Mouse (Mus musculus) midbrain, embryonic 13.5 days (tissue): ENCODE measurements at regions not wholly inside any gene's neighbourhood (a gene's known extent, or its start where the extent isn't known, plus 50 kb on each side); places are given as distances from the start of the nearest gene placed in this dataset.

Source experiments
- ATAC-seq: fragments of 200-750 bp; cut with Nextera tagmentation; 2 replicates; pipeline ENCODE4 v1.8.0; 2017; ENCODE audit warnings: mild to moderate bottlenecking, moderate TSS enrichment, moderate library complexity
- H3K27ac ChIP-seq: fragments of 300-500 bp; sonication (generic); 2 replicates; pipeline ENCODE4 v1.5.1; 2015; ENCODE audit warnings: inconsistent platforms, mild to moderate bottlenecking, moderate library complexity
- H3K27me3 ChIP-seq: fragments of 300-500 bp; sonication (generic); 2 replicates; pipeline ENCODE4 v1.6.1; 2015; ENCODE audit warnings: mild to moderate bottlenecking, inconsistent platforms
- H3K36me3 ChIP-seq: fragments of 300-500 bp; sonication (generic); 2 replicates; pipeline ENCODE4 v1.6.1; 2015; ENCODE audit warnings: mild to moderate bottlenecking, inconsistent platforms
- H3K4me1 ChIP-seq: fragments of 300-500 bp; sonication (generic); replicated peaks from 2 replicates; pipeline ENCODE4 v1.6.1; 2015; ENCODE audit warnings: inconsistent platforms
- H3K4me2 ChIP-seq: fragments of 300-500 bp; sonication (generic); replicated peaks from 2 replicates; pipeline ENCODE4 v1.6.1; 2015; ENCODE audit warnings: moderate library complexity, mild to moderate bottlenecking, inconsistent platforms
- H3K4me3 ChIP-seq: fragments of 300-500 bp; sonication (generic); replicated peaks from 2 replicates; pipeline ENCODE4 v1.5.1; 2015; ENCODE audit warnings: mild to moderate bottlenecking, inconsistent platforms
- H3K9ac ChIP-seq: fragments of 300-500 bp; sonication (generic); replicated peaks from 2 replicates; pipeline ENCODE4 v1.6.1; 2015; ENCODE audit warnings: mild to moderate bottlenecking, inconsistent platforms
- H3K9me3 ChIP-seq: fragments of 300-500 bp; sonication (generic); 2 replicates; pipeline ENCODE4 v1.6.1; 2016; ENCODE audit warnings: mild to moderate bottlenecking, inconsistent platforms
- WGBS: fragments of 180-500 bp; shearing (Covaris S2); methylation state at CpG from one replicate; pipeline ENCODE4 v1.1.7; 2015; 5-methylcytosine and 5-hydroxymethylcytosine counted together

GRCm38 (mm10) chr12:91931586-91931985 lies 82.6 kb upstream of the Sel1l start:
- H3K36me3 ChIP-seq, result no peaks in the 10 kb centered on the region
- no peak overlapping the region for H3K4me3 ChIP-seq
- no peak overlapping the region for H3K4me2 ChIP-seq
- H3K27ac ChIP-seq, result no peak overlapping the region
- WGBS, result 84% methylated on average over 6 of the region's 6 CpGs
- H3K9ac ChIP-seq, result no peak overlapping the region
- no peaks in the 10 kb centered on the region for H3K27me3 ChIP-seq
- no peaks in the 10 kb centered on the region for H3K9me3 ChIP-seq
- no peaks in the 10 kb centered on the region for H3K4me1 ChIP-seq
- no peak for ATAC-seq

GRCm38 (mm10) chr12:91929386-91930054 lies 80.6 kb upstream of the Sel1l start:
- Histone ChIP-seq H3K9ac (no peak overlapping the region), H3K36me3 (no peaks in the 10 kb centered on the region), H3K4me2 (no peak overlapping the region), H3K27ac (no peak overlapping the region), H3K9me3 (no peaks in the 10 kb centered on the region), H3K4me1 (no peaks in the 10 kb centered on the region), H3K27me3 (no peaks in the 10 kb centered on the region), H3K4me3 (no peak overlapping the region)
- ATAC-seq, result no peak
- WGBS, result 84% methylated on average over 7 of the region's 7 CpGs

GRCm38 (mm10) chr12:91927576-91927975 lies 78.6 kb upstream of the Sel1l start:
- ATAC-seq, result no peak
- Histone ChIP-seq H3K4me1 (no peaks in the 10 kb centered on the region), H3K9ac (no peak overlapping the region), H3K9me3 (no peaks in the 10 kb centered on the region), H3K4me3 (no peak overlapping the region), H3K4me2 (no peak overlapping the region), H3K36me3 (no peaks in the 10 kb centered on the region), H3K27me3 (no peaks in the 10 kb centered on the region), H3K27ac (no peak overlapping the region)
- WGBS, result 82% methylated on average over 6 of the region's 6 CpGs

- Histone ChIP-seq H3K36me3 (no peaks in the 10 kb centered on the region), H3K4me2 (no peak overlapping the region), H3K4me1 (no peaks in the 10 kb centered on the region), H3K9ac (no peak overlapping the region), H3K27me3 (no peaks in the 10 kb centered on the region), H3K27ac (no peak overlapping the region), H3K4me3 (no peak overlapping the region), H3K9me3 (no peaks in the 10 kb centered on the region)
- no peak for ATAC-seq
- 68% methylated on average over 3 of the region's 3 CpGs for WGBS
Measured at GRCm38 (mm10) chr12:91915486-91915885, 66.5 kb upstream of the Sel1l start.

GRCm38 (mm10) chr12:91910529-91910928 lies 61.6 kb upstream of the Sel1l start:
- WGBS, result 76% methylated on average over 8 of the region's 8 CpGs

More at GRCm38 (mm10) chr12:91910529-91910928, 61.6 kb upstream of the Sel1l start:
- no peaks in the 10 kb centered on the region for H3K36me3 ChIP-seq
- H3K9me3 ChIP-seq, result no peaks in the 10 kb centered on the region
- H3K27me3 ChIP-seq, result no peaks in the 10 kb centered on the region
- no peak for ATAC-seq
- no peak overlapping the region for H3K9ac ChIP-seq
- no peak overlapping the region for H3K4me3 ChIP-seq
- H3K4me1 ChIP-seq, result no peaks in the 10 kb centered on the region
- H3K4me2 ChIP-seq, result no peak overlapping the region
- H3K27ac ChIP-seq, result no peak overlapping the region
